Comparison of ENCODE assay signal across 22 mouse cellular contexts in genomic region chr10:89422504-89423158, GRCm38 (mm10). TPM values are rescaled to one million over a fixed set of nuclear protein-coding genes. Genes with fewer than 3 reads are reported as not detected.
A peak's percentile ranks its signal among the peaks of the same experiment; 100 is the strongest.
DNase-seq lines count a peak whose midpoint lies in the region; ATAC-seq lines count a peak whose summit lies in the region.
"Had no signal": no experiment of that assay in that cellular context is flagged by ENCODE, and none has a peak within 500 bp of the region (broad histone marks: within the 10 kb centered on the region; RNA-seq: fewer than 3 reads in every experiment).

No protein-coding gene starts in this region.

- 25% methylated on average over 8 of the region's 8 CpGs for WGBS in liver, embryonic 16.5 days (ENCODE audit: insufficient replicate concordance)
- WGBS in forebrain, embryonic 11.5 days, result 94% methylated on average over 8 of the region's 8 CpGs
- WGBS in midbrain, embryonic 15.5 days, result 93% methylated on average over 8 of the region's 8 CpGs

- peak overlapping the region; percentile 58 for H3K4me2 ChIP-seq in liver, embryonic 16.5 days (ENCODE audit: low read depth, low read length)
- no peak overlapping the region for H3K4me2 ChIP-seq in forebrain, embryonic 11.5 days (ENCODE audit: low read depth, low read length, severe bottlenecking)
- no peak overlapping the region for H3K4me2 ChIP-seq in midbrain, embryonic 15.5 days
- H3K4me2 ChIP-seq: forebrain, embryonic 13.5 days; intestine, embryonic 15.5 days; limb, embryonic 15.5 days had no signal

- H3K9me3 ChIP-seq in erythroblast, embryonic 14.5 days (ENCODE audit: control insufficient read depth, low read length), result no peaks in the 10 kb centered on the region
- no peaks in the 10 kb centered on the region for H3K9me3 ChIP-seq in liver, embryonic 16.5 days (replicated peaks; ENCODE audit: control insufficient read depth, low read length)
- H3K9me3 ChIP-seq in forebrain, embryonic 11.5 days (ENCODE audit: control insufficient read depth, low read length), result no peaks in the 10 kb centered on the region
- no peaks in the 10 kb centered on the region for H3K9me3 ChIP-seq in midbrain, embryonic 15.5 days
- H3K9me3 ChIP-seq: embryonic facial prominence, embryonic 10.5 days; forebrain, embryonic 13.5 days; hindbrain, embryonic 10.5 days; intestine, embryonic 15.5 days; limb, embryonic 15.5 days had no signal

- peaks cover 30% of the 10 kb centered on the region for H3K4me1 ChIP-seq in erythroblast, embryonic 14.5 days (ENCODE audit: control insufficient read depth)
- peaks cover 6% of the 10 kb centered on the region for H3K4me1 ChIP-seq in liver, embryonic 16.5 days (ENCODE audit: control insufficient read depth, low read depth, low read length)
- H3K4me1 ChIP-seq in forebrain, embryonic 11.5 days (replicated peaks; ENCODE audit: control insufficient read depth, insufficient read depth, low read length), result no peaks in the 10 kb centered on the region
- no peaks in the 10 kb centered on the region for H3K4me1 ChIP-seq in midbrain, embryonic 15.5 days
- H3K4me1 ChIP-seq: embryonic facial prominence, embryonic 10.5 days; forebrain, embryonic 13.5 days; hindbrain, embryonic 10.5 days; intestine, embryonic 15.5 days; limb, embryonic 15.5 days had no signal

- DNase-seq in liver, result peak; percentile 25
- DNase-seq in right cerebral cortex, postnatal 25 days, result no peak
- no peak for DNase-seq in forebrain, embryonic 11.5 days (ENCODE audit: low spot score)
- DNase-seq: adrenal gland, postnatal 14 days; cerebellum, adult 11 months; cerebellum, adult 9-11 months; kidney, adult 8-10 months; kidney, postnatal 14 days; left cerebral cortex, postnatal 4 days; lung, postnatal 10 days; thymus, postnatal 14 days had no signal

- H3K36me3 ChIP-seq in erythroblast, embryonic 14.5 days (ENCODE audit: control insufficient read depth), result peaks cover 81% of the 10 kb centered on the region
- peaks cover 23% of the 10 kb centered on the region for H3K36me3 ChIP-seq in liver, embryonic 16.5 days (ENCODE audit: control insufficient read depth, insufficient read depth)
- H3K36me3 ChIP-seq in forebrain, embryonic 11.5 days (ENCODE audit: control insufficient read depth, insufficient read depth, low read length), result no peaks in the 10 kb centered on the region; the same call in 1 of the 2 replicates
- H3K36me3 ChIP-seq in midbrain, embryonic 15.5 days (replicated peaks), result no peaks in the 10 kb centered on the region

- peak overlapping the region; percentile 53 for H3K4me3 ChIP-seq in erythroblast, embryonic 14.5 days (replicated peaks)
- H3K4me3 ChIP-seq in liver, embryonic 16.5 days (ENCODE audit: low read depth, low read length), result peak overlapping the region; percentile 39
- no peak overlapping the region for H3K4me3 ChIP-seq in forebrain, embryonic 11.5 days (ENCODE audit: low read depth, low read length)
- no peak overlapping the region for H3K4me3 ChIP-seq in midbrain, embryonic 15.5 days
- H3K4me3 ChIP-seq: embryonic facial prominence, embryonic 10.5 days; forebrain, embryonic 13.5 days; hindbrain, embryonic 10.5 days; intestine, embryonic 15.5 days; limb, embryonic 15.5 days had no signal

- H3K27ac ChIP-seq in liver, embryonic 16.5 days (ENCODE audit: low read length), result peak overlapping the region; percentile 77
- H3K27ac ChIP-seq in forebrain, embryonic 11.5 days (ENCODE audit: low read depth, low read length), result no peak overlapping the region
- H3K27ac ChIP-seq in midbrain, embryonic 15.5 days, result no peak overlapping the region
- H3K27ac ChIP-seq: embryonic facial prominence, embryonic 10.5 days; forebrain, embryonic 13.5 days; hindbrain, embryonic 10.5 days; intestine, embryonic 15.5 days; limb, embryonic 15.5 days had no signal

- no peak for ATAC-seq in erythroblast, adult 5-6 weeks (replicated peaks; ENCODE audit: low FRiP score, poor library complexity, severe bottlenecking)
- peak; percentile 86 for ATAC-seq in liver, embryonic 16.5 days (ENCODE audit: low read depth)
- ATAC-seq in forebrain, embryonic 11.5 days (replicated peaks; ENCODE audit: low FRiP score), result no peak
- no peak for ATAC-seq in midbrain, embryonic 15.5 days (replicated peaks)
- ATAC-seq: forebrain, embryonic 13.5 days; hindbrain, embryonic 16.5 days; intestine, embryonic 15.5 days; midbrain, embryonic 16.5 days had no signal

- no peak overlapping the region for H3K9ac ChIP-seq in liver, embryonic 16.5 days (ENCODE audit: low read depth, low read length)
- no peak overlapping the region for H3K9ac ChIP-seq in forebrain, embryonic 11.5 days (ENCODE audit: low read length)
- H3K9ac ChIP-seq in midbrain, embryonic 15.5 days, result no peak overlapping the region
- H3K9ac ChIP-seq: forebrain, embryonic 13.5 days; intestine, embryonic 15.5 days; limb, embryonic 15.5 days had no signal

- H3K27me3 ChIP-seq in erythroblast, embryonic 14.5 days (ENCODE audit: control insufficient read depth), result no peaks in the 10 kb centered on the region
- H3K27me3 ChIP-seq in liver, embryonic 16.5 days (ENCODE audit: control insufficient read depth, insufficient read depth, low read depth, low read length), result no peaks in the 10 kb centered on the region
- H3K27me3 ChIP-seq in forebrain, embryonic 11.5 days (ENCODE audit: control insufficient read depth, insufficient read depth, low read length), result no peaks in the 10 kb centered on the region
- H3K27me3 ChIP-seq in midbrain, embryonic 15.5 days (replicated peaks), result no peaks in the 10 kb centered on the region
- H3K27me3 ChIP-seq: forebrain, embryonic 13.5 days; intestine, embryonic 15.5 days; limb, embryonic 15.5 days had no signal

RNA-seq across cellular contexts. Expression of gene Gas2l3, which starts 21.1 kb away (rescaled TPM):
- polyA plus RNA-seq in erythroblast, embryonic 14.5 days (2012), result 0.04 and 0.11 TPM in 2 replicates
- 6.3 and 7.7 TPM in 2 replicates for total RNA-seq in erythroblast, adult 5-6 weeks (2015; ENCODE audit: low replicate concordance)
- total RNA-seq in erythroblast, adult 5-6 weeks (2017; ENCODE audit: low replicate concordance), result 7.4 and 14.8 TPM in 2 replicates
- polyA plus RNA-seq in liver, embryonic 16.5 days (2015; fragmentation: Nextera tagmentation; extraction: Ambion mirVana), result 4.4 and 5.1 TPM in 2 replicates
- 12.5 and 12.8 TPM in 2 replicates for polyA plus RNA-seq in forebrain, embryonic 11.5 days (2014; fragmentation: Nextera tagmentation; extraction: Ambion mirVana)
- 3.9 and 4.5 TPM in 2 replicates for polyA plus RNA-seq in midbrain, embryonic 15.5 days (2015; fragmentation: Nextera tagmentation; extraction: Ambion mirVana)

Comparison
In these comparisons a context has a peak if more than half of its experiments do, and no peak if none do; other contexts are left out.
1. H3K4me3 ChIP-seq: peak in erythroblast, embryonic 14.5 days (single experiment) and liver, embryonic 16.5 days (single experiment); none in forebrain, embryonic 11.5 days (single experiment) and midbrain, embryonic 15.5 days (single experiment).